Mouse (Mus musculus) Muller cell, postnatal 12 days (primary cell): ENCODE data around the gene Bcar3.

ENCODE experiments used
- DNase-seq: peaks from one replicate; pipeline ENCODE4 v3.0.0-alpha.2; 2015; ENCODE audit errors: inconsistent ontology term

Bcar3 gene

DNA sequence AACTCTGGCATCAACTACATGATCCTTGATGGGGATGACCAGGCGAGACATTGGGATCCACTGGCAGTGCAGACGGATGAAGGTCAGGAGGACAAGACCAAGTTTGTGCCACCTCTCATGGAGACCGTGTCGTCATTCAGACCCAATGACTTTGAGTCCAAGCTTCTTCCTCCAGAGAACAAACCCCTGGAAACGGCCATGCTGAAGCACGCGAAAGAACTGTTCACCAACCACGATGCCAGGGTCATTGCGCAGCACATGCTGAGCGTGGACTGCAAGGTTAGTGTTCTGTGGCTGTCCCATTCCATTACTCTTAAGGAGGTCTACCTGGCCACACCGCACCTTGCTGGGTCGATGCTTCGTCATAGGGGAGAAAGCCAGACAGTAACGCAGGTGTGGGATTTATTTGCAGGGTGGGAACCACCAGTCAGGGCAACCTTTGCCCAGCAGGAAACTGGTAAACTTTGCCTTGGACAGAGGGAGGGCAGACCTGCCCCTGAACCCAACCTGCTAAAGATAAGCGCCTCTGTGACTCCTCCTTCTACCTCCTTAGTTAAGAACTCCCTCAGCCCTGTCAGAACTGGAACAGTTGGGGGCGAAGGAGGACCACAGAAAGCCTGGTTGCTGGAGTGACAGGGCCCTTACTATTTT is 218.9 kb downstream of the Bcar3 start:
- DNase-seq = no peak

DNA sequence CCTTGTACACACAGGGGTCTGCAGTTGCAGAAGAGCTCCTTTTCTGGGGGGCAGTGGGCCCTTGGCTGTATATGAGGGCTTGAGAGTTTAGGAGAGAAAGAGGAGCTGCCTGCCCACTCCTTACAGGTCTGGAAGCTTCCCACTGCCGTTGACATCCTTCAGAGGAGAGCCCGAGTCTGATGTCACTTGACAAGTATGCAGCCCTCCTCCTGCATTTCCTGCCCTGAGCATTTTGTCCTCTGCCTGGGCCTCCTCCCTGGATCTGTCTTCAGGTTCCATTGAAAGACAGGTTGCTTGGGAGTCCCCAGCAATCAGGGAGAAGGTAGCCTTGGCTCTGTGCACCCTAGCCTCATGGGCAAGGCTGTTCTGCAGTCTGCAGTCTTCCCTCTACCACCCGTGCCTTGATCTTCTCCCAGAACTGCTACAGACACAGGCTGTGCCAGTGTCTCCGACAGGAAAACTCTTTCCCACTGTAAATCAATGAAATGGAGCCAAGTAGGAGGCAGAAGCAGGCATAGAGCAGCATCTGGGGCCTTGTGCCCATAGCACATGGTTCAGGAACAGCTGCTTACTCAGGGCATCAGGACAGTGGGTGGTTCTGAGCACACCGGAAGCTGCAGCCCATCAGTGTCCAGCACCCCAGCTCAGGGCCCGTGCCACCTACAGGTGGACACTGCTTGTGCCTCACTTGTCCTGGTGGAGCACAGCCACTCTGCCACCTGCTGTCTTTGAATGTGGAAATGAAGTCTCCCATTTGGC is 221.8 kb downstream of the Bcar3 start:
- DNase-seq = no peak

DNA sequence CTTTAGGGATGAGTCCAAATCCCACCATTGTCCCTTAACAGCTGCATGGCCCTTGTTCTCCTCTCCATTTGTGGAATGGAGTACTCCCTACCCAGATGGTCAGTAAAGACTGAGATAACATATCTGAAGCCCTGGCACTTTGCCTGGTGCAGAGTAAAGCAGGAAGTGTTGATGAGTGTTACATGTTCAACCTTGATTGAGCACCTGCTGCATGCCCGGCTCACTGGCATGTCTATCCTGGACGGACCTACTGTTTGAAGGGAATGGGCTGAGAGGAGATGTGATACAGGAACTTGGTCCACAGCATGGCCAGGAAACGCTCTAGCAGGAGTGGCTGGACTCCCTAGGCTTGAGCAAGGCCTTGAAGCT is 222.4 kb downstream of the Bcar3 start:
- no peak for DNase-seq

DNA sequence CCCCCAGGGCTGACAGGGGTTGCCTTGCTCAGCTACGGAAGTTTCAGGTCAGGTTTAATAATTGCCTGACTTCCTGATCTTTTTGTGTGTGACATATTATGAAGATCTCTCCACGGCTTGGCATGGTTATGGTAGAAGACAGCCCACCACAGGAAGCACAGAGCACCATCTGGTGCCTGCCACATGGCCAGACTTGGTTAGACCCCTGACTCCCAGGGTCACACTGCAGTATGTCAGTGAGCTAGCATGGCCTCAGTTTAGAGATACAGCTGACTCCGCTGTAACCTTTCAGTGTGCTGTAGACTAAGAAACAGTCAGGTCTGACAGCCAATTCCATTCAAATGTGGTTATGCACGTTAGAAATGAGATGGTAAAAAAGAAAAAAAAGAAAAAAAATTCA is 223.8 kb downstream of the Bcar3 start:
- DNase-seq = no peak

DNA sequence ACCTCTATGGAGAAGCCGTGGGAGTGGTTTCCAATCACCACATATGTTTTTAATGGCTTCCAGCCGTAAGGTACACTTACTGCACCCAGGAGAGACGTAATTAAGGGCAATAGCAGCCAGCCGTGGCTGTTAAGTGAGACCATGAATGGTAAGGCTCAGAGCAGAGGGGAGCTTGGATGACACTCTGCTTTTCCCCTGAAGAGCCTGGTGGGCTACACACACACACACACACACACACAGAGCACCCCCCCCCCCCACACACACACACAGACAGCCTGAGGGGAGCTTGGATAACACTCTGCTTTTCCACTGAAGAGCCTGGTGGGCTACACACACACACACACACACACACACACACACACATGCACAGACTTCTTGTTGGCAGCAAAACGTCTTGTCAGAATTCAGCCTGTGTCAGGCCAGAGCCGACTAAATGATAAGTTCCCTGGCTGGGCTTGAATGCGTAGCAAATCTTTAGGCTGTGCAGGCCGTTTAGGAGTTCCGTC is 224.3 kb downstream of the Bcar3 start:
- DNase-seq = no peak

DNA sequence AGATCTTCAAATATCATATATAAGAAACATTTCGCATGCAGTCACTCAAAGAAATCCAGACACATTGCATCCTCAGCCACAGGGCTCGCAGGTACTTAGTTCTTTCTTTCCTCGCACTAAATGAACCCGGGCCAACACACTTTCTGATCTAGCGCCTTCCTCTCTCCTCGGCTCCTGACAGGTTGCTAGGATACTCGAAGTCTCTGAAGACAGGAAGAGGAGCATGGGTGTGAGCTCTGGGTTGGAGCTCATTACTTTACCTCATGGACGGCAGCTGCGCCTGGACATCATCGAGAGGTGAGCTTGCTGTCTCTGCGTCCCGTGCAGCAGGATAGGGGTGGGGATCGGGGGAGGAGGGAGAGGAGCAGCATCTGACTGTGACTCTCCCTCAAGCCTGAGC is 225.1 kb downstream of the Bcar3 start:
- no peak for DNase-seq

DNA sequence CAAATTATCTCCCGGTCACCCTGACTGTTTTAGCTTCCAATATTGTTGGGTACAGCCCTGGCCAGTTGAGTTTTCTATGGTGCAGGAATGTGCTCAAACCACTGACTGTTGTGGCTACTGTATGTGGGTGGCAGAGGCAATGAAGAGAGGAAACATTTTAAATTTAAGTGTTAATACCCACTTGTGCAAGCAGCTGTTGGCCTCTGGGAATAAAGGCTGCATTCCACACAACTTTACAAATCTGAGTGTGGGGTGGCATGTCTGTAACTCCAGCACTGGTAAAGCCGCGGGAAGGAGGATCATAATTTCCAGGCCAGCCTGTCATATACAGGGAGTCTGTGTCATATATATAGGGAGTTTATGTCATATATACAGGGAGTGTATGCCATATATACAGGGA is 226.4 kb downstream of the Bcar3 start:
- DNase-seq = no peak

DNA sequence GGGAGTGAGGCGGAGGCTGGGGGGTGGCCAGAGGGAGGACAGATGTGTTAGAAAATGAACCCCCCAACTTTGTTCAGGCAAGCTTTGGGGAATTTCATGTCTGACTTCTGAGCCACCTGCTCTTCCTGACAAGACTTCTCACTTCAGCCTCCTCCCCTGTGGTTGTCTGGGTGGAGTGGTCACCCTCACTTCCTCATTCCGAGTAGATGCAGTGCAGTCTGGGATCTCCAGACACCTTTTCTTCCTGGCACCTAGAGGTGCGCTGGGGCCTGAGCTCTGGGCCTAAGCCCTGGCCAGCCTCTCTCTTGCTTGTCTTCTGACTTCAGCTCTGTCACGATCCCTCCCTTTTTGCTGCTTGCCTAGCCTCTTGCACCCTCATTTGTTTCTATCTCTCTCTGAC is 226.9 kb downstream of the Bcar3 start:
- no peak for DNase-seq

DNA sequence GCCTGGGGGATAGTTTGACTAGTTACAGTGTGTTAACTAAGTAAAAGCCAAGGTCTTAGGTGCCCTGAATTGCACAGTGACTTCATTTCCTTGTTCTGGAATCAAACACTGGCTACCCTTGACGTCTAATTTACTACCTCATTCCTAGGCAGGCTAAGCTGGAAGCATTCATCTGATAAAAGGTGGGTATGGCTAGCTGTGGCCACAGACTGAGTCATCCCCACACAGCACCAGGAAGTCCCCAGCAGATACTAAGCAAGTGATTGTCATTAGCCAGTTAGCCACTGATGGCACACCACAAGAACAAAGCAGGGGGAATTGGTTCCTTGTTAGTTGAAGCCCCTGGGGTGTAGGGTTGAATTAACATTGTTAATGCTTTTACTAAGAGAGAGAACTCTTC is 227.4 kb downstream of the Bcar3 start:
- DNase-seq = peak; percentile 72

DNA sequence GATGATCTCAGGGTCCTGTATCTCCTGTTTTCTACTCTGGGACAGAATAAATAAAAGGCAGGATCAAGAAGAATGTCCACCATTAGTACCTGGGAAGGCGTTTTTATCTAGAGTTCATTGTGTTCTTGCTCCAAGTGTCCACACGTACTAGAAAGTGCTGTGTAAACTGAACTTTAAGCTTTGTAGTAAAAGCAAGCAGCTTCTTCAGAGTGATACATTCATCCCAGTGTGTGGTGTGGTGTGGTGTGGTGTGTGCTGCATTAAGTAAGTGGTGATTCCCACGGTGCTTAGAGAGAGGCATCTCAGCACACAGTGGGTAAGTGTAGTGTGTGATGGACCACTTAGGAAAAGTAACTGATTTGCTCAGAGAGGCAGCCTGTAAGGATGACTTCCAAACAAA is 234.5 kb downstream of the Bcar3 start:
- DNase-seq = no peak

DNA sequence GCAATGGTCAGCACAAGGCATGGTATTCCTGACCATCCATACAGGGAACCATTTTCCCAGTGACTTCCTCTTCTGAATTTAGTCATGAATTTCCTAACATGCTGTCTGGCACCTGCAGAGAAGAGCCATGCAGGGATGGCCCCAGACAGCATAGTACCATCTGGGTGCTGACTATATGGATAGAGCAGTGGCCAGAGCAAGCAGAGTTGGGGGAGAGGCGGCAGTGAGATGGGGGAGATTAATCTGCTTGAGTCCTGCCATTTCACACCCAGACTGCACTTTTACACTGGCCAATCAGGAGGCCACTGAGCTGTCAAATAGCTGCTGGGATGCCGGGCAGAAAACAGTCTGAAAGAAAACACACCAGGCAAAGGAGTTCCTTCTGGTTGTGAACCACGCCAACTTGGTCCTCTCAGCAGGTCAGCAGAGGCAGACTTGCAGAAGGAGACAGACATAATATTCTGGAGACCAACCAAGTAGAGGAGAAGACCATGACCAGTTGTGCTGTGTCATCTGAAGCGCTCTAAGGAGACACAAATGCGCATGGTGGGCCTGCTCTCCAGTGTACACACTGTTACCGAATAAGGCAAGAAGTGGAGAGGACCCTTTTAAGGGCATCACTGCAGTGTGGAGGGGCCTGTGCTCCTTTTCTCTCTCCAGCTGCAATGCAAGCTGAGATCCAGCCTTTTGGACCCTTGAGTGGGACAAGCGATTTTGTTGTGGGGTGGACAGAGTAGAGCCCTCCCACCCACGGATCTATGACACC is 242.2 kb downstream of the Bcar3 start:
- no peak for DNase-seq

DNA sequence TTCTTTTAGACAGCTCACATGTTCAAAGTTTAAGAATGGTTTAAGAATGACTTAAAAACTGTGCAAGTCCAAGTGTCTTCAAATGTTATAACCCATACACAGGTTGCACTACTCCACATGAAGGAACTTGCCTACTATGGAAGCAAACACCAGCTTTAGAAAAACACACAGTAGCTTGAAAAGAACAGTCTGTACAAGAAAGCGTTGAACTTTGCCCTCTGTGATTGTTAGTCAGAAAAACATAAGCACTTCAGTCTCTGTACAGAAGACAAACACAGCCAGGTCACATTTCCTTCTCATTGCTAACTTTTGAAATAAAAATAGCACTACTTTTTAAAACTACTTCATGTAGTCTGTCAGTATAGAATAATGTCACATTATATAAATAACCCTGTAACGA is 244.9 kb downstream of the Bcar3 start:
- DNase-seq = no peak

DNA sequence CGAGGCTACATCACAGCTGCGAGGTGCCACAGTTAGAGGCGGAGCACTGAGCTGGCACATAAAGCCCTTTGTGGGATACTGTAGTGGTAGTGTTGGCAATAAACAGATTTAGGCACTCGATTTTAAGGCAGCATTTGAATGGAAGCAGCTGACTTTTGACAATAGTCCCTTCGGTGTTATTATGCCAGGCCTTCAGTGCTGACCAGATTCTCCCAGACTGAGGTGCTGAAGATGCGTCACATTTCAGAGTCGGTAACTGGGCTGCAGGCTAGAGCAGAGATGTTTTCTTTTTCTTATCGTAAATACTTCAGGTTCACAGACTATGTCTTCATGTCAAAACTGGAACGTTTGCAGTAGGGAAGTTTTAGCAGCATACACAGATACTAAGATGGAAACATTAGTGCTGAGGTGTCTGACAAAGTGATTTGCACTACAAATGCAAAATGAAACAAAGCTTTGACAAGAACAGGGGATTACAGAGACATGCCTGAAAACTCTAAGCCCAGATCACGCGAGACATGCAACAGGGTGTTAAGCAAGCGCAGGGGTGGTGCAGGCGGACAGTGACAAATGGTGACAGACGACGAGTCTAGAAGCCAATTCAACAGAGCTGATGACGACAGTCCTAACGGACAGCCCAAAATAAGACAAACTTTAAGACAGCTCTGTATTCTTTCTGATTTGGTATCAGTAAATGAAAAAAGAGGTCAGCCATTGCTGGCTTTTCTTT is 246.2 kb downstream of the Bcar3 start:
- DNase-seq = no peak

DNA sequence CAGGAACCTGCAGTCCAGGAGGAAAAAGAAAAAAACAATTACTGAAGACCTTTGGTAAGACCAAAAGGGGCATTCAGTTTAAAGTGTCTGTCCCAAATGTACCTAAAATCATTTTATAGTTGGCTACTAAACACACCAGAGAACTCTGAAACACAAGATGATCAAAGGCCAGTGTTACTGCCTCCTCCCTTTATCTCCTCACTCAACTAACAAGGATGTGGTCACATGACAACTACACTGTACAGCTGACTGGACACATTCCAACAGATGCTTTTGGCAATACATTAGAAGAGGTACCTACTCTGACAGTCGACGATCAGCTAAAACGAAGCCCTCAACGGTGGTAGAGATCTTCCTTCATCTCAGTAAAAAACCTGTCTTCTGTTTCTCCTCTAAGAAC is 247.0 kb downstream of the Bcar3 start:
- DNase-seq = no peak

DNA sequence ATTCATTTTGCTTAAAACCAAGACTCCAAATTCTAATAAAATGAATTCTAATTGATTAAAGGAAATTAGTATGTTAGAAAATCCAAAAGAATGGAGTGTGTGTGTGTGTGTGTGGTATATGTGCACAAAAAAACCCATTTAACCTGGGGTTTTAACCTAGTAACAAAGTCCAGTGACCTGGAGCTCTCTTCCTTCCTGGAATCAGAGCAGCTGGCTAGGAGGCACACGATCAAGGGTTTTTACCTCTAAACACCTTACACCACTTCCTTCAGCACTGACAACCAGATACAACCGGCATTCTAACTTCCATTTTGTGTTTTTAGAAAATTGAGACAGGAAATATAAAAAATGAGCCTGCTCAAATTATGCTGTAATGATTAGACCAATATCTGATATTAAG is 251.4 kb downstream of the Bcar3 start:
- no peak for DNase-seq

DNA sequence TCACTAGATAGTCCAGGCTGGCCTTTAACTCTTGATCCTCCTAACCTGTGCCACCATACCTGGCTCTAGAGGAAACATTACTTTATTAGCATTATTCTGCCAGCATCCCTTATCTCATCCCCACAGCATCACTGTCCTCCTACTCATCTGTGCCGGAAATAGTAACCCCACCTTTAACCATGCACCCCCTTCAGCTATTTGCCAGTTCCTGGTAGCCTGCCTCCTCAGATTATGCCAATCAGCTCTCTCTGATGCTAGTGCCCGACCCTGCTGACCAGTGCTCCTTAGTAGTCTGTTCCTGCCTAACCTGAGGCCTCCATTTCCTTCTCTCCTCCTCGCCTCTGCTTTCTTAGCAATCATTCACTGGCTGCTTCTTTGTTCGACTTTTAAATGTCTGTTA is 253.5 kb downstream of the Bcar3 start:
- no peak for DNase-seq

DNA sequence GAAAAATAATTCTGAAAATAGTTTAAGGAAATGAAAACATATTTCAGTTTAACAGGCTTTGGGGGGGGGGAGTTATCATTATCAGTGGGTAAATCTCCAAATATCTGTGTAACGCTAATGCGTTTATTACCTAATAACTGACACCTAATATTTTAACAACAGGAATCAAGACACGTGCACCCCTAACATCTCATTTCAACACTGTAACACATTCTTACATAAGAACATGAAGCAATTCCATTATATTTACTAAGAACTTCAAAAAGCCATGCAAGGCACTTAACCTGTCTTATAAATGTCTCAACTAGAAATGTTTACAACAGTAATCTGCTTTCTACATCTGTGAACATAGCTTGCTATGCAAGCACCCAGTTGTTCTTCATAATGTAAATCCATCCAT is 257.2 kb downstream of the Bcar3 start:
- DNase-seq = no peak

DNA sequence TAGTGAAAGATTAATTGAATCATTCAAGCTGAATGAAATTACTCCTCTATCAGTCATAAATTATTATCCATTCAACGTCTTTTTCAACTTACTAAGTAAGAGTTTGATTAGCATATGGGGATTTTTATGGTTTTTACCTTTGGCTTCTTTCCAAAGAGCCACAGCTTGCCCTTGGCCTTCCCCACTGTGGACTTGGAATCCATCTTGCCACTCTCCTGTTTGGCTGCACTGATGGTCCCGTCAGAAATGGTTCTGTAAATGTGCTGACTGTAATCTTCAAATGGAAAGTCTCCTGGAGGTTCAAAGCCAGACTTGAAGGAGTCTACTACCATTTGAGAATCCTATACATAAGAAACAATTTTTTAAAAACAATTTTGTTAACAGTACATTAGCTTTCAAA is 263.8 kb downstream of the Bcar3 start:
- no peak for DNase-seq

DNA sequence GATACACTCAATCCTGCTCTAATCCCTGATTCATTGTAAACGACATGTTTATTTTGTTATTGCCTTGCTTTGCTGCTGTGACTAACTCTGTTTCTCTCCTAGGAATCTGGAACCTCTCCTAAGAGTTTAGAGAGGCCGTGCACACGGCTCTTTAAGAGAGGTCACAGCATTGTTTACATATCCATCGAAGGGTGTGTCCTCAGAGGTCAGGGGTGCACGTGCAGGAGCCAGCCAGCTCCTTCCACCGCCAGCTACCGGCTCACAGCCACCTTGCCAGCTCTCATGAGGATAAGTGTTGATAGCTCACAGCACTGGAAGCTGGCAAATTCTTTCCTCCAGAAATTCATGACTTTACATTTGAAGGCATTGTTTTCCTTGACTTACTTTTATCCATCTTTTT is 271.3 kb downstream of the Bcar3 start:
- DNase-seq = no peak

DNA sequence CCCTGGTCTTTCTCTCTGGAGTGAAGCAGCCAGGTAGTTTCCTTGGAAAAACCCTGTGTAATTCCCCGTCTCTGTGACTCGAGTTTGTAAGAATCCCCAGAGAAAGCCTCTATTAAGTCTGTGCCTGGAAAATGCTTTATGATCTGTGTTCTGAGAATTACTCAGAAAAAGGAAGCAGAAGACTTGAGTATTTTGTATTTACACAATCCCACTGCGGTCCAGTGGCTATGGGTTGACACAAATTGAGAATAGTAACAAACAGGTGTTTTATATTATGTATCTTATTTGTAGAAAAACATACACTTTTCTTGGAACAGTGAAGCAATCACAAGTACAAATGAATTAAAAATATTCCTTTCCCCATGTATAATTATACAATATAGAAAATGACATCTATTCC is 272.2 kb downstream of the Bcar3 start:
- DNase-seq = no peak

DNA sequence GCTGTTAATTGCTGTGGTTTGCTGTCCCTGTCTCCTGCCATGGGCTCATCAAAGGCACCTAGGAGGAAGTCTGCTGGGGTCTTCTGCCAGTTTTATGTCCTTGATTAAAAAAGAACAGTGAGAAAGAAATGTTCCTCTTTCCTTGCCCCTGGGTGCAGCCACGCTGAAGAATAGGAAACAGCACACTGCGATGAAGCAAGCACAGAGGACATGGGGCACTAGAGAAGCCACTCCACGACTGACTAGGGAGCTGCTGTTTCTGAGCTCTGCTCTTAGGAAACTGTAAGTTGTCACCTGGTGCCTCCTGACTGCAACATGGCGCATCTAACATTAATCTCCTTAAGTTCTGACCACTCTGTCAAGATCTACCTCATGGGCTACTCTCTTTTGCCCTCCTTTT is 272.6 kb downstream of the Bcar3 start:
- DNase-seq = no peak
